11 mouse cellular contexts compared by ENCODE assay signal in the genomic region with DNA sequence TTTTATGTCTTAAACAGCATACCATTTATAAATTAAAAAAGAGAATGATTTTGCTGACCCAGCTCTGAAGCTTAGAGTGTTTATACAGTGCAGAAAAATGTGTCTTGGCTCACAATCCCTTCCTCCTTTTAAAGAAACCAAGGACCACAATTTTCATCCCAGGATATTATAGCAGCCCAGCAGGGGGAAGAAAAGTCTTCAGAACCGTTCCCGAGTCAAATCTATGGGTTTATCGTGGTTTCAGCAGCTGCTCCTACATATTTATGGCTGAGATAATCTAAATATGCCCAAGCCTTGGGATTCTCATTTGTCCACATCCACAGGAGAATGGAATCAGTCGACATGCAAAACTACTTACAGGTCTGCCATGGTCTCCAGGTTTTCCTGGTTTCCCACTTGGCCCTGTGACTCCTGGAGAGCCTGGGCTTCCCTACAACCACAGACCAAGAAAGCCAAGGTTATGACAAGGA.
DNase-seq lines count a peak whose midpoint lies in the region; ATAC-seq and TF ChIP-seq lines count a peak whose summit lies in the region.
"Had no signal": no experiment of that assay in that cellular context is flagged by ENCODE, and none has a peak within 500 bp of the region (broad histone marks: within the 10 kb centered on the region; RNA-seq: fewer than 3 reads in every experiment).

No protein-coding gene starts in this region.

- no peak overlapping the region for H3ac ChIP-seq in myocyte (ENCODE audit: control insufficient read depth, insufficient read length)

- H3K4me2 ChIP-seq in embryonic facial prominence, embryonic 12.5 days (replicated peaks), result no peak overlapping the region
- H3K4me2 ChIP-seq in limb, embryonic 13.5 days (replicated peaks), result no peak overlapping the region
- peak overlapping the region; percentile 41 for H3K4me2 ChIP-seq in myocyte (ENCODE audit: low read depth)
- no peak overlapping the region for H3K4me2 ChIP-seq in hindbrain, embryonic 16.5 days (ENCODE audit: low read length)

- H3K27me3 ChIP-seq in embryonic facial prominence, embryonic 12.5 days, result no peaks in the 10 kb centered on the region
- H3K27me3 ChIP-seq in embryonic facial prominence, embryonic 10.5 days (replicated peaks; ENCODE audit: low read depth, poor library complexity, severe bottlenecking), result peaks cover 8% of the 10 kb centered on the region; the same call in 1 of the 2 replicates
- no peaks in the 10 kb centered on the region for H3K27me3 ChIP-seq in limb, embryonic 13.5 days
- no peaks in the 10 kb centered on the region for H3K27me3 ChIP-seq in limb, embryonic 10.5 days (ENCODE audit: low read depth, poor library complexity, severe bottlenecking)
- H3K27me3 ChIP-seq in myocyte (ENCODE audit: control insufficient read depth, insufficient read depth, insufficient read length), result no peaks in the 10 kb centered on the region
- no peaks in the 10 kb centered on the region for H3K27me3 ChIP-seq in hindbrain, embryonic 16.5 days (replicated peaks; ENCODE audit: control insufficient read depth, insufficient read depth, low read length)

- TF ChIP-seq POLR2A in myocyte (IDR thresholded peaks at IDR 0.05; ENCODE audit: insufficient read length, low read depth), result no peak

- no peaks in the 10 kb centered on the region for H3K9me3 ChIP-seq in embryonic facial prominence, embryonic 12.5 days
- no peaks in the 10 kb centered on the region for H3K9me3 ChIP-seq in embryonic facial prominence, embryonic 10.5 days
- H3K9me3 ChIP-seq in limb, embryonic 13.5 days, result no peaks in the 10 kb centered on the region
- no peaks in the 10 kb centered on the region for H3K9me3 ChIP-seq in limb, embryonic 10.5 days (replicated peaks)
- H3K9me3 ChIP-seq in hindbrain, embryonic 16.5 days (ENCODE audit: control insufficient read depth, low read length), result no peaks in the 10 kb centered on the region
- H3K9me3 ChIP-seq: G1E had no signal

- no peak overlapping the region for H3K9ac ChIP-seq in embryonic facial prominence, embryonic 12.5 days
- H3K9ac ChIP-seq in limb, embryonic 13.5 days, result no peak overlapping the region
- H3K9ac ChIP-seq in hindbrain, embryonic 16.5 days (ENCODE audit: low read depth, low read length), result no peak overlapping the region

- H3K79me2 ChIP-seq in myocyte (ENCODE audit: control insufficient read depth, insufficient read depth), result no peaks in the 10 kb centered on the region

- H3K4me1 ChIP-seq in embryonic facial prominence, embryonic 12.5 days, result peaks cover 9% of the 10 kb centered on the region; the same call in 1 of the 2 replicates
- H3K4me1 ChIP-seq in embryonic facial prominence, embryonic 10.5 days, result peaks cover 10% of the 10 kb centered on the region
- H3K4me1 ChIP-seq in limb, embryonic 13.5 days, result peaks cover 7% of the 10 kb centered on the region; the same call in 1 of the 2 replicates
- H3K4me1 ChIP-seq in limb, embryonic 10.5 days, result peaks cover 3% of the 10 kb centered on the region; the same call in 1 of the 2 replicates
- peaks cover 4% of the 10 kb centered on the region; the same call in 1 of the 2 replicates for H3K4me1 ChIP-seq in hindbrain, embryonic 16.5 days (ENCODE audit: control insufficient read depth, insufficient read depth, low read depth, low read length)

- DNase-seq in embryonic facial prominence, embryonic 10.5 days (ENCODE audit: low spot score), result no peak
- DNase-seq in limb, embryonic 10.5 days (ENCODE audit: low spot score), result no peak
- DNase-seq in fibroblast of lung, adult 2 months (ENCODE audit: low read depth), result peak; percentile 51
- no peak for DNase-seq in cerebellum, adult 18-20 months
- DNase-seq: layer of hippocampus, adult 9-11 months; thymus, postnatal 4 days had no signal

- H3K36me3 ChIP-seq in embryonic facial prominence, embryonic 12.5 days, result 0 out of 2 replicates have a peak, but pooled peaks cover 8% of the 10 kb centered on the region
- no peaks in the 10 kb centered on the region for H3K36me3 ChIP-seq in embryonic facial prominence, embryonic 10.5 days (replicated peaks)
- peaks cover 57% of the 10 kb centered on the region for H3K36me3 ChIP-seq in limb, embryonic 13.5 days
- H3K36me3 ChIP-seq in limb, embryonic 10.5 days, result no peaks in the 10 kb centered on the region
- no peaks in the 10 kb centered on the region for H3K36me3 ChIP-seq in myocyte (ENCODE audit: control insufficient read depth, insufficient read depth)
- no peaks in the 10 kb centered on the region for H3K36me3 ChIP-seq in hindbrain, embryonic 16.5 days (ENCODE audit: control insufficient read depth, insufficient read depth, low read length)
- H3K36me3 ChIP-seq: G1E had no signal

- peak overlapping the region; percentile 26; the same call in 1 of the 2 replicates for H3K27ac ChIP-seq in embryonic facial prominence, embryonic 12.5 days
- no peak overlapping the region for H3K27ac ChIP-seq in embryonic facial prominence, embryonic 10.5 days (replicated peaks)
- peak overlapping the region; percentile 24; the same call in 1 of the 2 replicates for H3K27ac ChIP-seq in limb, embryonic 13.5 days
- no peak overlapping the region for H3K27ac ChIP-seq in limb, embryonic 10.5 days
- no peak overlapping the region for H3K27ac ChIP-seq in hindbrain, embryonic 16.5 days (ENCODE audit: low read depth, low read length)

- no peak for ATAC-seq in embryonic facial prominence, embryonic 12.5 days (ENCODE audit: insufficient number of reproducible peaks, insufficient read depth, low FRiP score, low TSS enrichment)
- ATAC-seq in limb, embryonic 13.5 days (ENCODE audit: low FRiP score, low read depth), result peak; percentile 76; the same call in 1 of the 2 replicates
- no peak for ATAC-seq in hindbrain, embryonic 16.5 days

- no peak overlapping the region for H3K4me3 ChIP-seq in embryonic facial prominence, embryonic 12.5 days
- no peak overlapping the region for H3K4me3 ChIP-seq in embryonic facial prominence, embryonic 10.5 days
- H3K4me3 ChIP-seq in limb, embryonic 13.5 days, result no peak overlapping the region
- no peak overlapping the region for H3K4me3 ChIP-seq in limb, embryonic 10.5 days
- H3K4me3 ChIP-seq in myocyte, result no peak overlapping the region
- H3K4me3 ChIP-seq in hindbrain, embryonic 16.5 days (ENCODE audit: low read length), result no peak overlapping the region

- 52% methylated on average over 4 of the region's 4 CpGs for WGBS in embryonic facial prominence, embryonic 12.5 days
- WGBS in embryonic facial prominence, embryonic 10.5 days, result 82% methylated on average over 4 of the region's 4 CpGs
- WGBS in limb, embryonic 13.5 days, result 44% methylated on average over 4 of the region's 4 CpGs
- WGBS in limb, embryonic 10.5 days, result 86% methylated on average over 4 of the region's 4 CpGs
- WGBS in hindbrain, embryonic 16.5 days, result 62% methylated on average over 4 of the region's 4 CpGs

TF ChIP-seq in myocyte, 11 proteins besides CTCF, POLR2A, EP300 and RAD21:
- TF ChIP-seq REST (IDR thresholded peaks at IDR 0.05; ENCODE audit: insufficient read depth, insufficient read length) (no peak), TCF3 (IDR thresholded peaks at IDR 0.05; ENCODE audit: insufficient read length, low read depth) (no peak), CEBPB (IDR thresholded peaks at IDR 0.05; ENCODE audit: insufficient read depth, poor library complexity, severe bottlenecking) (no peak), TCF12 (IDR thresholded peaks at IDR 0.05; ENCODE audit: insufficient read depth, poor library complexity, severe bottlenecking) (no peak)

Comparison
In these comparisons a context has a peak if more than half of its experiments do, and no peak if none do; other contexts are left out.
1. H3K27ac ChIP-seq: peak in embryonic facial prominence, embryonic 12.5 days (single experiment) and limb, embryonic 13.5 days (single experiment); none in embryonic facial prominence, embryonic 10.5 days (single experiment), limb, embryonic 10.5 days (single experiment) and hindbrain, embryonic 16.5 days (single experiment).